Mouse (Mus musculus): ENCODE results near the gene Kcnma1. TPM values are rescaled to one million over a fixed set of nuclear protein-coding genes. Genes with fewer than 3 reads are reported as not detected.

The Kcnma1 gene
- total RNA-seq, 2 experiments from 2014 or later, result 183 to 192 TPM

GRCm38 (mm10) chr14:23575951-23576350 lies 438.3 kb downstream of the Kcnma1 start:
- intact Hi-C loops (cut with DNase I), result loop anchor here (5.0 kb wide), 1 partner anchor 486 kb away; no protein-coding TSS in a partner anchor
- DNase-seq (ENCODE audit: low spot score in 2 of 2), result peak in 1 of 2 experiments; percentile 60

- DNase-seq (ENCODE audit: low spot score in 2 of 2), result no peak
- intact Hi-C loops (cut with DNase I), result no loop called here
Measured at GRCm38 (mm10) chr14:23574136-23574535, 440.2 kb downstream of the Kcnma1 start.

- no peak for DNase-seq (ENCODE audit: low spot score in 2 of 2)
- intact Hi-C loops (cut with DNase I), result no loop called here
Measured at GRCm38 (mm10) chr14:23573385-23573784, 440.9 kb downstream of the Kcnma1 start.

- no peak for DNase-seq (ENCODE audit: low spot score in 2 of 2)
- intact Hi-C loops (cut with DNase I), result no loop called here
Measured at GRCm38 (mm10) chr14:23572778-23573177, 441.5 kb downstream of the Kcnma1 start.

GRCm38 (mm10) chr14:23570251-23570650 lies 444.0 kb downstream of the Kcnma1 start:
- no peak for DNase-seq (ENCODE audit: low spot score in 2 of 2)
- intact Hi-C loops (cut with DNase I), result no loop called here

GRCm38 (mm10) chr14:23565931-23566330 lies 448.4 kb downstream of the Kcnma1 start:
- DNase-seq (ENCODE audit: low spot score in 2 of 2), result no peak
- intact Hi-C loops (cut with DNase I), result no loop called here

- intact Hi-C loops (cut with DNase I), result no loop called here
- no peak for DNase-seq (ENCODE audit: low spot score in 2 of 2)
Measured at GRCm38 (mm10) chr14:23564474-23564873, 449.8 kb downstream of the Kcnma1 start.

- no peak for DNase-seq (ENCODE audit: low spot score in 2 of 2)
- intact Hi-C loops (cut with DNase I), result no loop called here
Measured at GRCm38 (mm10) chr14:23563180-23563579, 451.1 kb downstream of the Kcnma1 start.

- intact Hi-C loops (cut with DNase I), result no loop called here
- DNase-seq (ENCODE audit: low spot score in 2 of 2), result no peak
Measured at GRCm38 (mm10) chr14:23555647-23556046, 458.6 kb downstream of the Kcnma1 start.

- no peak for DNase-seq (ENCODE audit: low spot score in 2 of 2)
- intact Hi-C loops (cut with DNase I), result no loop called here
Measured at GRCm38 (mm10) chr14:23552252-23552974, 461.9 kb downstream of the Kcnma1 start.

GRCm38 (mm10) chr14:23550467-23550866 lies 463.8 kb downstream of the Kcnma1 start:
- DNase-seq (ENCODE audit: low spot score in 2 of 2), result no peak
- intact Hi-C loops (cut with DNase I), result no loop called here

- DNase-seq (ENCODE audit: low spot score in 2 of 2), result no peak
- intact Hi-C loops (cut with DNase I), result no loop called here
Measured at GRCm38 (mm10) chr14:23542131-23542530, 472.2 kb downstream of the Kcnma1 start.

GRCm38 (mm10) chr14:23539621-23540020 lies 474.7 kb downstream of the Kcnma1 start:
- intact Hi-C loops (cut with DNase I), result no loop called here
- no peak for DNase-seq (ENCODE audit: low spot score in 2 of 2)

- DNase-seq (ENCODE audit: low spot score in 2 of 2), result no peak
- intact Hi-C loops (cut with DNase I), result no loop called here
Measured at GRCm38 (mm10) chr14:23533346-23533745, 480.9 kb downstream of the Kcnma1 start.

GRCm38 (mm10) chr14:23531735-23532525 lies 482.4 kb downstream of the Kcnma1 start:
- intact Hi-C loops (cut with DNase I), result no loop called here

GRCm38 (mm10) chr14:23529720-23530119 lies 484.6 kb downstream of the Kcnma1 start:
- peak; percentile 70 to 79 for DNase-seq (ENCODE audit: low spot score in 2 of 2)
- intact Hi-C loops (cut with DNase I), result loop anchor here (5.0 to 10.0 kb wide), 2 partner anchors 475 to 952 kb away; no protein-coding TSS in a partner anchor

More at GRCm38 (mm10) chr14:23531735-23532525, 482.4 kb downstream of the Kcnma1 start:
- peak; percentile 26 to 82 for DNase-seq (ENCODE audit: low spot score in 2 of 2)

GRCm38 (mm10) chr14:23529229-23529628 lies 485.1 kb downstream of the Kcnma1 start:
- intact Hi-C loops (cut with DNase I), result loop anchor here (5.0 to 10.0 kb wide), 2 partner anchors 474 to 952 kb away; no protein-coding TSS in a partner anchor
- DNase-seq (ENCODE audit: low spot score in 2 of 2), result no peak

- no peak for DNase-seq (ENCODE audit: low spot score in 2 of 2)
- intact Hi-C loops (cut with DNase I), result loop anchor here (5.0 to 10.0 kb wide), 2 partner anchors 471 to 949 kb away; no protein-coding TSS in a partner anchor
Measured at GRCm38 (mm10) chr14:23525910-23526309, 488.4 kb downstream of the Kcnma1 start.

- no peak for DNase-seq (ENCODE audit: low spot score in 2 of 2)
- intact Hi-C loops (cut with DNase I), result loop anchor here (10.0 kb wide), 1 partner anchor 469 kb away; no protein-coding TSS in a partner anchor
Measured at GRCm38 (mm10) chr14:23523825-23524491, 490.3 kb downstream of the Kcnma1 start.

Data from left cerebral cortex, postnatal 25 days (tissue).